Mouse (Mus musculus) megakaryocyte, embryonic 14.5 days (primary cell): ENCODE measurements around the gene Nid1.

Experiments
- FLI1 ChIP-seq: IDR thresholded peaks from 2 replicates; pipeline ENCODE4 v1.6.1; 2012; ENCODE audit warnings: low read length, inconsistent platforms, mixed read lengths
- GATA1 ChIP-seq: IDR thresholded peaks from 3 replicates; pipeline ENCODE4 v1.6.1; 2012; ENCODE audit warnings: mixed read lengths, low read length, inconsistent platforms, borderline replicate concordance

GRCm38 (mm10) chr13:13498022-13498421 is 60.7 kb downstream of the Nid1 start:
- TF ChIP-seq GATA1 (no peak), FLI1 (no peak)
